Mouse (Mus musculus) intestine, embryonic 16.5 days (tissue): ENCODE measurements around the gene Hist2h3c2. TPM values are rescaled to one million over a fixed set of nuclear protein-coding genes. Genes with fewer than 3 reads are reported as not detected.
A peak's percentile ranks its signal among the peaks of the same experiment; 100 is the strongest.
"Not testable (repeated sequence)": the region's sequence is repeated elsewhere in the genome, so short reads cannot be mapped to it uniquely, and the experiment has no call there.

ENCODE experiments used
- ATAC-seq: fragments of 200-750 bp; cut with Nextera tagmentation; 2 replicates; pipeline ENCODE4 v1.8.0; 2017; ENCODE audit warnings: moderate TSS enrichment, moderate library complexity
- H3K27ac ChIP-seq: fragments of 300-500 bp; sonication (generic); 2 replicates; pipeline ENCODE4 v1.5.1; 2014; ENCODE audit warnings: mild to moderate bottlenecking, low read length
- H3K27me3 ChIP-seq: fragments of 300-500 bp; sonication (generic); replicated peaks from 2 replicates; pipeline ENCODE4 v1.6.1; 2014; ENCODE audit warnings: low read length, control low read depth, mixed read lengths; ENCODE audit not compliant: control insufficient read depth, insufficient read depth
- H3K36me3 ChIP-seq: fragments of 300-500 bp; sonication (generic); 2 replicates; pipeline ENCODE4 v1.6.1; 2014; ENCODE audit warnings: low read length, control low read depth; ENCODE audit not compliant: control insufficient read depth, insufficient read depth
- H3K4me1 ChIP-seq: fragments of 300-500 bp; sonication (generic); 2 replicates; pipeline ENCODE4 v1.6.1; 2014; ENCODE audit warnings: low read length, control low read depth, mixed read lengths; ENCODE audit not compliant: control insufficient read depth, insufficient read depth
- H3K4me2 ChIP-seq: fragments of 300-500 bp; sonication (generic); 2 replicates; pipeline ENCODE4 v1.6.1; 2014; ENCODE audit warnings: low read depth, low read length, control low read depth
- H3K4me3 ChIP-seq: fragments of 300-500 bp; sonication (generic); 2 replicates; pipeline ENCODE4 v1.5.1; 2014; ENCODE audit warnings: mild to moderate bottlenecking, low read length
- H3K9ac ChIP-seq: fragments of 300-500 bp; sonication (generic); 2 replicates; pipeline ENCODE4 v1.6.1; 2014; ENCODE audit warnings: low read depth, low read length
- H3K9me3 ChIP-seq: fragments of 300-500 bp; sonication (generic); 2 replicates; pipeline ENCODE4 v1.6.1; 2016; ENCODE audit warnings: low read length, control low read depth; ENCODE audit not compliant: control insufficient read depth
- WGBS: fragments of 180-500 bp; shearing (Covaris S2); extraction: QIAGEN DNeasy Blood & Tissue Kit; methylation state at CpG from one replicate; pipeline ENCODE4 v1.1.7; 2014; 5-methylcytosine and 5-hydroxymethylcytosine counted together
- polyA plus RNA-seq: library from polyadenylated mRNA; unstranded; fragments of >200 nt; fragmentation: Nextera tagmentation; extraction: Ambion mirVana; gene quantifications from 2 replicates; pipeline ENCODE4 v1.2.1, GENCODE M21; 2015

The Hist2h3c2 gene
- polyA plus RNA-seq, 1 experiment from 2014 or later: 2.9 TPM

DNA sequence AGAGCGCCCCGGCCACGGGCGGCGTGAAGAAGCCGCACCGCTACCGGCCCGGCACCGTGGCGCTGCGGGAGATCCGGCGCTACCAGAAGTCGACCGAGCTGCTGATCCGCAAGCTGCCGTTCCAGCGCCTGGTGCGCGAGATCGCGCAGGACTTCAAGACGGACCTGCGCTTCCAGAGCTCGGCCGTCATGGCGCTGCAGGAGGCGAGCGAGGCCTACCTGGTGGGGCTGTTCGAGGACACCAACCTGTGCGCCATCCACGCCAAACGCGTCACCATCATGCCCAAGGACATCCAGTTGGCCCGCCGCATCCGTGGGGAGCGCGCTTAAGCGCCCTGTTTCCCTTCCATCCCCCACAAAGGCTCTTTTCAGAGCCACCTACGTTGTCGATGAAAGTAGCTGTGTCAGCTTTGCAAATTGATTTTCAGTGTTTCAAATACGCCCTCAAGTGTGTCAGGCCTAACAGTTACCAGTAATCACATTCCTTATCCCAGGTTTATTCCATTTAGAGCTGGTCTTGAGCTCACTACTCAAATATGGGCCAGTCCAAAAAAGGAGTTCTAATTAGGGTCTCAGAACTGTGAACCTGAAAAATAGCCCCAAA is 29.9 kb upstream of the Hist2h3c2 start:
- H3K27me3 ChIP-seq, H3K9me3 ChIP-seq, H3K36me3 ChIP-seq: not testable (repeated sequence)
- peaks cover 16% of the 10 kb centered on the region for H3K4me1 ChIP-seq
- H3K9ac ChIP-seq: peak overlapping the region; percentile 68
- H3K4me2 ChIP-seq: peak overlapping the region; percentile 63
- peak; percentile 42 for ATAC-seq
- H3K27ac ChIP-seq: peak overlapping the region; percentile 92
- 1% methylated on average over 9 of the region's 44 CpGs for WGBS
- H3K4me3 ChIP-seq: peak overlapping the region; percentile 50

GRCm38 (mm10) chr3:96268051-96268775 is 29.3 kb upstream of the Hist2h3c2 start, which contains the start of gene Hist2h3b:
Hist2h3b (plus strand) TSS chr3:96268654.
- H3K4me2 ChIP-seq: peak within 1 kb of the TSS; percentile 91
- H3K27ac ChIP-seq: peak within 1 kb of the TSS; percentile 92
- H3K4me1 ChIP-seq: peaks cover 16% of the 10 kb centered on the region
- peak within 1 kb of the TSS; percentile 58 for H3K4me3 ChIP-seq
- H3K27me3 ChIP-seq: no peaks in the 10 kb centered on the region
- WGBS: 19% methylated on average over 28 of the region's 30 CpGs
- no peaks in the 10 kb centered on the region for H3K36me3 ChIP-seq
- peak within 1 kb of the TSS; percentile 68 for H3K9ac ChIP-seq
- no peaks in the 10 kb centered on the region for H3K9me3 ChIP-seq
- ATAC-seq: peak; percentile 79

DNA sequence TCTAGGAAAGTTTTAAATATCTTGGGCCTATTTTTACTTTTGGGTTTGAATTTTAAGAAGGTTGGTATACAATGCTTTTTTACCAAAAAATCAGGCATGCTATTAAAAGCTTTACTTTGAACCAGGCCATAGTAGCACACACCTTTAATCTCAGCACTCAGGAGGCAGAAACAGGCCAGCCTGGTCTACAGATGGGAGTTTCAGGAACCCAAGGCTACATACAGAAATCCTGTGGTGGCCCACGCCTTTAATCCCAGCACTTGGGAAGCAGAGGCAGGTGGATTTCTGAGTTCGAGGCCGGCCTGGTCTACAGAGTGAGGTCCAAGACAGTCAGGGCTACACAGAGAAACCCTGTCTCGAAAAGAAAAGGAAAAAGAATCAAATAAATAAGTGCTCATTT is 28.6 kb upstream of the Hist2h3c2 start:
- no peak for ATAC-seq
- H3K9me3 ChIP-seq: no peaks in the 10 kb centered on the region
- H3K4me2 ChIP-seq: peak overlapping the region; percentile 57; the same call in 1 of the 2 replicates
- H3K36me3 ChIP-seq: no peaks in the 10 kb centered on the region
- no peaks in the 10 kb centered on the region for H3K27me3 ChIP-seq
- peak overlapping the region; percentile 92 for H3K27ac ChIP-seq
- peaks cover 16% of the 10 kb centered on the region for H3K4me1 ChIP-seq
- WGBS: 84% methylated on average over 4 of the region's 4 CpGs
- no peak overlapping the region for H3K9ac ChIP-seq
- H3K4me3 ChIP-seq: no peak overlapping the region

DNA sequence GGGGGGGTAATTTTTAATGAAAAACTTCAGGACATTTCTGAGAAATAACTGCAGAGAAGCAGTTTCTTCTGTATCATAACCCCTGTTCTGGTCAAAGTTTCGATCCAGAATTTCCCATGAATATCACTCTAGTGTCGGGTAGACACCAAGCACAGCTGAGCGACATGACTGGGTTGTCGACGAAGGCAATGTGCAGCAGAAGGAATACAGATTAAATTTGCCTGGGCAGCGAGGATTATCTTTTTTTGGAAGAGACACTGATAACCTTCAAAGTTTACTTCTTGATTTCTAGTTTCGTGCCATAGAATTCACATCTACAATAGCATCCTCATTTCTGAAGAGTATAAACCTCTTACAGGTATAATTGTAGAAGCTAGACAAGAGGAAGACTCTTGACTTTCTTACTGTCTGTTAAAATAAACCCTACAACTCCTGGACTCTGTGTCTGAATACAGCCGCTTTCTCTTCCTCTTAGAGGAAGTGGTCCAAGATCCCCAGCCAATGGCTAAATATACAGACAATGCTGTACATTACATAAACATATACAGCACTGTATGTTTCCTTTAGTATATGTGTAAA is 27.3 kb upstream of the Hist2h3c2 start:
- Histone ChIP-seq H3K27me3 (no peaks in the 10 kb centered on the region), H3K9me3 (no peaks in the 10 kb centered on the region), H3K36me3 (no peaks in the 10 kb centered on the region), H3K27ac (no peak overlapping the region), H3K4me1 (peaks cover 20% of the 10 kb centered on the region), H3K4me2 (no peak overlapping the region), H3K9ac (no peak overlapping the region), H3K4me3 (no peak overlapping the region)
- WGBS: 86% methylated on average over 8 of the region's 8 CpGs
- no peak for ATAC-seq

- H3K36me3 ChIP-seq: no peaks in the 10 kb centered on the region
- no peaks in the 10 kb centered on the region for H3K27me3 ChIP-seq
- ATAC-seq: no peak
- peak overlapping the region; percentile 64; the same call in 1 of the 2 replicates for H3K4me3 ChIP-seq
- peak overlapping the region; percentile 79 for H3K9ac ChIP-seq
- 73% methylated on average over 7 of the region's 7 CpGs for WGBS
- no peaks in the 10 kb centered on the region for H3K9me3 ChIP-seq
- peak overlapping the region; percentile 55 for H3K4me2 ChIP-seq
- peaks cover 17% of the 10 kb centered on the region; the same call in 1 of the 2 replicates for H3K4me1 ChIP-seq
- peak overlapping the region; percentile 97 for H3K27ac ChIP-seq
Observed at GRCm38 (mm10) chr3:96264404-96264949, 25.6 kb upstream of the Hist2h3c2 start.

GRCm38 (mm10) chr3:96263558-96264403 is 24.9 kb upstream of the Hist2h3c2 start:
- 6% methylated on average over 27 of the region's 27 CpGs for WGBS

GRCm38 (mm10) chr3:96262979-96263550 is 24.1 kb upstream of the Hist2h3c2 start, which contains the start of gene Hist2h4:
Hist2h4 (minus strand) TSS chr3:96263311.
- Histone ChIP-seq H3K9ac (peak within 1 kb of the TSS; percentile 82), H3K27me3 (no peaks in the 10 kb centered on the region), H3K27ac (peak within 1 kb of the TSS; percentile 98), H3K4me1 (peaks cover 17% of the 10 kb centered on the region; the same call in 1 of the 2 replicates), H3K36me3 (no peaks in the 10 kb centered on the region), H3K9me3 (no peaks in the 10 kb centered on the region), H3K4me3 (peak within 1 kb of the TSS; percentile 64), H3K4me2 (peak within 1 kb of the TSS; percentile 67)
- ATAC-seq: peak; percentile 87
- under 1% methylated on average over 40 of the region's 40 CpGs for WGBS

More at GRCm38 (mm10) chr3:96263558-96264403, 24.9 kb upstream of the Hist2h3c2 start:
- Histone ChIP-seq H3K27me3 (no peaks in the 10 kb centered on the region), H3K4me2 (peak overlapping the region; percentile 55), H3K4me1 (peaks cover 17% of the 10 kb centered on the region; the same call in 1 of the 2 replicates), H3K36me3 (no peaks in the 10 kb centered on the region), H3K9me3 (no peaks in the 10 kb centered on the region), H3K27ac (peak overlapping the region; percentile 97), H3K4me3 (peak overlapping the region; percentile 64), H3K9ac (peak overlapping the region; percentile 79)
- peak; percentile 36 for ATAC-seq

- H3K9me3 ChIP-seq: no peaks in the 10 kb centered on the region
- WGBS: under 1% methylated on average over 19 of the region's 19 CpGs
- peak; percentile 81 for ATAC-seq
- peaks cover 15% of the 10 kb centered on the region; the same call in 1 of the 2 replicates for H3K4me1 ChIP-seq
- H3K27me3 ChIP-seq: no peaks in the 10 kb centered on the region
- H3K27ac ChIP-seq: peak overlapping the region; percentile 98
- peak overlapping the region; percentile 82 for H3K9ac ChIP-seq
- no peaks in the 10 kb centered on the region for H3K36me3 ChIP-seq
- peak overlapping the region; percentile 67 for H3K4me2 ChIP-seq
- peak overlapping the region; percentile 64 for H3K4me3 ChIP-seq
Observed at GRCm38 (mm10) chr3:96262216-96262875, 23.4 kb upstream of the Hist2h3c2 start.
